Mouse (Mus musculus) fat pad, adult 2 months (tissue): Measurements from ENCODE around the gene Card19.

Experiments
- DNase-seq: peaks from one replicate; pipeline ENCODE4 v3.0.0-alpha.2; 2011; ENCODE audit warnings: low read depth, low spot score; ENCODE audit errors: extremely low read depth

Gene Card19

DNA sequence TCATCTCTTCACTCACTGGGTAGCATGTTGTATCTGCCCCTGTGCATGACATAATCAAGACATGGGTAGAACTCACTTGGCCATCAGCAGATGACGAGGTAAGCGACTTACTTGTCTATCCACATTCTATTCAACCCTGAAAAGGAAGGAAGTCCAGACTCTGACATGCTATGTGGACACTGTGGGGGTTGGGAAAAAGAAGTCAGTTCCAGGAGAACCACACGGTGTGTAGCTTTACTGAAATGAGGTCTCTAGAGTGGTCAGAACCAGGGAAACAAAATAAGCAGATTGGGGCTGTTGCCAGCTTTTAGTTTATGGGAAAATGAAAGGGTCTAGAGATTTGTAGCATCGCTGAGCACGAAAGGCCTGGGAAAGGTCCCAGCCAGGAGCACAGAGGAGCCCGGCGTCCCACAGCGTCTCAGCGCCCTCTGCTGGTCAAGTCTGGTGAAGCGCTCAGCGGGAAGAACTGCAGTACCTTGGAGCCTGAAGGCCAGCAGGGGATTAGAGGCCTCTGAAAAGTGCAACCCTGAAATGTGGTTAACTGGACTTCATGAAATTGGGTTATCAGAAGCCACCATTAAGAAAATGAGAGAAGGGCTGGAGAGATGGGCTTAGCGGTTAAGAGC lies 42.8 kb downstream of the Card19 start:
- DNase-seq: no peak

DNA sequence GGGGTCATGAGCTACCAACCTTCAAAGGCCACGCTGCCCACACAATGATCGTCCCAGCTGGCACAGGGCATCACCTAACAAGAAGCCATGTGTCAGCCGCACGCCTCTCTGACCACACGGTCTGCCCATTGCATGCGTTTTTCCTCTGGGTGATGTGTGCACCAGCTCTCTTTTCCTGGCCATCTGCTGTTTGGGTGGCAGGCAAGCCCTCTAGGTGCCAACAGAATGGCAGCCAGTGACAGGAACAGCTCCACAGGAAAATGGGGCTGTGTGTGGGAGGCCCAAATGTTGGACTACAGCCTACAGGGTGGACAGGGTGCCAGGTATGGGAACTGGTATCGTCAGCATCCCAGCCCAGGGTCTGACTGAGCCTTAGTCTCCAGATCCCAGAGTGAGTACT lies 43.5 kb downstream of the Card19 start:
- DNase-seq: no peak

DNA sequence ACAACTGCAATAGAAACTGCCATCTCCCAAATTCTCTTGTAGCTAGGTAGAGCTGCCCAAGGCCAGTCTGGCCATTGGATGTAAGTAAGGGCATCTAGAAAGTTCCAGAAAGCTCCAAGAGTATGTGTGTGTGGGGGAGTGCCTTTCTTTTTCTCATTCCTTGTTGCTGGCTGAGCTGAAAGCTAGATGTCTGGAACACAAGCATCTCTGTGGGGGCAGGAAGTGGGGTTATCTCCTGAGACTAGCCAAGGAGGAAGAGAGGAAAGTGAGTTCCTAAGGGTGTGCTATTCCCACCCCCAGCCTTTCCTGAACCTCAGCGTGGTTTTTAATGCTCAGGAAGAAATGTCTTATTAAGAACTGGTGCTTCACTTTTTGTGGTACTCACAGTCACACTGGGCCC lies 44.1 kb downstream of the Card19 start:
- DNase-seq: no peak

DNA sequence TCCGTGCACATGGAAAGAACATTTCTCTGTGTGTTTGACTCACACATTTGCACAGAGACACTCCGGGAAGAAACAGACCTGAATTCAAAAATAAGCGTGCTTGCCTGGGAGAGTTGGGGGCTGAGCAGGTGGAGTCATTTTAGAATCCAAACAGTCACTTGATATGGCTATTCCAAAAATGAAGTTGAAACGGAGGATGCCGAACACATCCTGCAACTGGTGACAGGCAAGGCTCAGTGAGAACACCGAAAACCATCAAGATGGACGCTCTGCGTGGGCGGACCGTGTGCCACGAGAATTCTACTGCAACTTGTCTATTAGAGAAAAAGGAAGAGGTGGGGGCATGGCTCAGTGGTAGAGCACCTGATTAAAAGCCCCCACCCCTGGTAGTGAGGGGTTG lies 45.2 kb downstream of the Card19 start:
- no peak for DNase-seq

DNA sequence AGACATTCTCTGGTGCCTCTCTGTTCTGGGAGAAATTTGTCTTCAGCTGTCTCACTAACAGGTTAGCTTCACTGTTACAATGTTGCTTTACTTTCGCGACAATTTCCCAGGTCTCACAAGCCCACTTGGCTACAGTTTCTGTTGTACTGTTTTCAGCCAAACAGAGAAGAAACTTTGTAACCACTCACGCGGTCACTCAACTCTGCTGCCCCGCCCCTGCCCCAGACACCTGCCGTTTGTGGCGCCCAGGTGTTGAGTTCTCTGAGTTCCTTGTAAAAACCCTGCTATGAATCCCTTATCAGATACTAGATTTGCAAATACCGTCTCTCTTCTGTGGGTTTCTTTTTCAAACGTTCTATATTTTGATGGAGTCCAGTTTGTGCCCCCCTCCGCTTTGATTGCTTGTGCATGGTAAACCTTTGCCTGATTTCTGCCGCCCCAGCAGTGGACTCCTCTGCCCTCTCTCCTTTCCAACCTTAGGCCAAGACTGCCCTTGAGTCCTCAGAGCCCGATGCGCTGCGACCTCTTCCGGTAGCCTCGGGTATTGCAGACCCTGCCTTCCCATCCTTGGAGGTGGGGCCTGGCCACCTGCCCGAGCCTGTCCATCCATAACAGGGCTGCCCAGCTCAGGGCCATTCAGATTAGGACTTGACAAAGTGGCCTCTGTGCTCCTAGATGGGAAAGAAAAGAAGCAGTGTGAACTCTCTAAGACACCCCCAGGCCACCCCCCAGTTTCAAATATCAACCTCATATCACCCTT lies 46.2 kb downstream of the Card19 start:
- no peak for DNase-seq

DNA sequence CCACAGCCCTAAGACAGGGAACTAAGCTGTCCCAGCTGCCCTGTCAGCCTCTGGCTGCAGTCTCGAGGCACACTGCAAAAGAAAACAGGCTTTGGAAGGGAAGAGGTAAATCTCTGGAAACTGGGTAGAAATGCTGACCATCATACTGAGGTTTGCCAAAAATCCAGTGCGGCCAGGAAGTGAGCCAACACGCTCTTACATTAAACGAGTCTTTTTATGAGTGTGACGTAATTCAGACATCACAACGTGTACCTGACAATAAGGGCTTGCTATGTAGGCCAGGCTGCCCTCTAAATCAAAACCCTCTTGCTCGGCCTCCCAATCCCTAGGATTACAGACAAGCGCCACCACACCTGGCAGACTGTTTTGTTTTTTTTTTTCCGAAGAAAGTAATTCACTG lies 48.8 kb downstream of the Card19 start:
- DNase-seq: peak; percentile 55

DNA sequence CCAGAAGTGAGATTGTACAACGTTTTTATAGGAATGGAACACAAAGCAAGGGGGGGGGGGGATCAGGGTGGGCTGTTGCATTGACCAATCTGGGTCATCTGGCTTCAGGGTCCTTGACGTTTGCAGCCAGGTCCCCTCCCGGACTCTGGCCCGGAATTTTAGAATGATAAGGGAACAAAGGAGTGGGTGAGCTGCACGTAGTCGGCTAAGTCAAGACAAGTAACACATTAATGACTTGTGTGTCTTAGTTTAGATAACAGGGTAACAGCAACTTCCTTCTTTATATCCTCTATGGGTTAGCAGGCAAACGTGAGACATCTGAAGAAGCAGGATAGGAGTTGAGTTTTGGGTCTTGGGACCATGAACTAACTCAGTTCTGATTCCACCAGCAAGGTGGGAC lies 52.2 kb downstream of the Card19 start:
- DNase-seq: no peak

DNA sequence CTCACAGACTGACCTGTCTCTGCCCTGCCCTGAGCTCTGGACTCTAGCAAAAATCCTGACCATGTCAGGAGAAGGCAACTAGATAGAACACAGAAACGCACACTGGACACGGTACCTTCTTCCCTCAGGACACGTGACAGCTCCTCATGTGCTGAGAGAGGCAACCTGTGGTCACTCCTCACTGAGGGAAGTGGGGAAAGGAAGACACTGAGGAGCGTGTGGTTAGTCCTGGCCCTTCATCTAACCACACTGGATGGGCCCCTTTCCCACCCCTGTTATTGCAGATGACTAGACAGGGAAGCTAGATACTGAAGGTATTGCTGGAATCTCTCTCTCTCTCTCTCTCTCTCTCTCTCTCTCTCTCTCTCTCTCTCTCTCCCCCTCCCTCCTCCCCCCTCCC lies 53.1 kb downstream of the Card19 start:
- no peak for DNase-seq

DNA sequence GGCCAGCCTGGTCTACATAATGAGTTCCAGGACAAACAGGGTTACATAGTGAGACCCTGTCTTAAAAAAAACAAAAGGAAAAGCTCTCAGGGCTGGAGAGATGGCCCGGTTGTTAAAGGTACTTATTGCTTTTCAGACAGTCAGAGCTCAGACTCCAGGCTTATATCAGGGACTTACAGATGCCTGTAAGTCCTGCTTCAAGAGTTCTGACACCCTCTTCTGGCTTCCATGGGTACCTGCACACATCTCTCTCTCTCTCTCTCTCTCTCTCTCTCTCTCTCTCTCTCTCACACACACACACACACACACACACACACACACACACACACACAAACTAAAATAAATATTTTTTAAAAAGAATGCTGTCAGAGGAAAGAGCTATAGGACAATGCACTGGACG lies 54.6 kb downstream of the Card19 start:
- no peak for DNase-seq

DNA sequence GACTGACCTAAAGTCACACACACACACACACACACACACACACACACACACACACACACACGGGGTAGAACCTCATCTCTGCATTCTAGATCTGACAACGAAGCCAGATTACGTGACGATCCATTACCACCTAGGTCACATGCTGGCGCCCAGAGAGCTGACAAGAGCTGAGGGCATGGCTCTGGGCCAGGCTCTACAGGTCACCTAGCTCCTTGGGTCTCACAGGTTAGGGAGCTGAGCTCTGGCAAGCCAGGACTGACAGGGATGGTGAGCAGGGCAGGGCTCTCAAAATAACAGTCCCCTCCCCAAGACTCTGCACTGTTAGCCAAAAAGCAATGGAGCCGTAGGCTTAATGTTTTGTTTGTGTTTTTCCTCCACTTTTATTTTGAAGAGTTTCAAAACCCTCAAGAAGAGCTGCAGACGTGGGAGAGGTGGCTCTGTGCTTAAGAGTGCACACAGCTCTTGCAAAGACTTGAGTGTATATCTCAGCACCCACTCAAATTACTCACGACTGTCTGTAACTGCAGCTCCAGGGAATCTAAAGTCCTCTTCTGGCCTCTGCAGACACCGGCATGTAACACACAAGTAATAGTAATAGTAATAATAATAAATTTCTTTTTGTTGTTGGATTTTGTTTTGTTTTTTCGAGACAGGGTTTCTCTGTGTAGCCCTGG lies 57.7 kb downstream of the Card19 start:
- no peak for DNase-seq

DNA sequence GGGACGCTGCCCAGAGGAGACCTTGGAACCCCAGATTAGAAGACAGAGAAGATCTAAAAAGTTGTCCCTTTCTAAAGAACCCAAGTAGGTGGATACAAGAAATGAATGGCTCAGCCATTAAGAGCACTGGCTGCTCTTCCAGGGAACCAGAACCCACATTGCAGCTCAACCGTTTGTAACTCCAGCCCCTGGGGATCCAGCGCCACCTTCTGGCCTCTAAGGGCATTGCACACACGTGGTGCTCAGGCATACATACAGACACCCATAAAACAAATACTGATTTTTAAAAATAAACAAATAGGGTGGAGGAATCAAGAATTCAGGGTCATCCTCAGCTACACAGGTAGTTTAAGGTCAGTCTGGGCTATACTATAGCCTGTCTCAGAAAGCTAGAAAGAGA lies 59.2 kb downstream of the Card19 start:
- no peak for DNase-seq

DNA sequence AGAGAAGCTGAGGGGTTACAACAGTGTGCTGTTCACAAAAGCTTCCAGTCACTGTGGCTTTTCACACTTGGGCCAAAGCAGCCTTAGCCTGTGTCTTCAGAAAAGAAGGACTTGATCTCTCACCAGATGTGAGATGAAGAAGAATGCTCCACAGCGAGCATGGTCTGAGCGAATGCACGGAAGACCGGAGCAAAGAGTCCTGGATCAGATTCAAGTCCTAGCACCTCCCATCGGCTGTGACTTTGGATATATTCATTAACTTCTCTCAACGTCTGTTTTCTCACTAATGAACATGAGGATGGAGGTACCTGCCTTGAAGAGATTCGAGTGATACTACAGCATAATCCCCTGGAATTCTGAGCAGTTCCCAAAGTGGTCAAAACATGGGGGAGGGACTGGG lies 61.2 kb downstream of the Card19 start:
- DNase-seq: no peak

DNA sequence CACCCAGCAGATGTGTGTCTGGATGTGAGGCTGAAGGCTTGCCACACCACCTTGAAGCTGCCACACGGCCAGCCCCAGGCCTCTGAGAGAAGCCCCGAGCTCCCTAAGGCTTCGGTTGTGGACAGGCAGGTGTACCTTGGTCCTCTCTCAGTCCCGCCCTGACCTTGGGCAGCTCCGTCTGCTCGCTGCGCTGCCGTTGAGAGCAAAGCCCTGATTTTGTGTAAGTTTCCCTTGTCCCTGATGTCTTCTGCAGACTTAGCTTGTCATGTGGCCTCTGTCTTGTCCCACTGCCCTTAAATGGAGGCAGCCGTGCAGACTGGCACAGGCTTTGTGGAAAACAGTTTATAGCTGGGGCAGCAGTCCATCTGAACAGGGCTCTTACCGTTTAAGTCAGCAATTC lies 61.8 kb downstream of the Card19 start:
- DNase-seq: no peak
